Mouse (Mus musculus): ENCODE measurements around the gene Pced1b. TPM values are rescaled to one million over a fixed set of nuclear protein-coding genes. Genes with fewer than 3 reads are reported as not detected.

Pced1b gene
- total and polyA plus RNA-seq, 3 experiments: 3.6 to 3.9 (median 3.8) TPM

- TF ChIP-seq CTCF (IDR thresholded peaks at IDR 0.05): no peak
- no peak for TF ChIP-seq POLR2A (IDR thresholded peaks at IDR 0.05; ENCODE audit: insufficient read depth, low read depth, low read length)
- TF ChIP-seq EP300 (IDR thresholded peaks at IDR 0.05; ENCODE audit: insufficient read depth, low read depth, low read length): no peak
- WGBS: 79% methylated on average over 6 of the region's 6 CpGs
- no peak for DNase-seq
Measured at GRCm38 (mm10) chr15:97431533-97431932, 184.6 kb downstream of the Pced1b start.

DNA sequence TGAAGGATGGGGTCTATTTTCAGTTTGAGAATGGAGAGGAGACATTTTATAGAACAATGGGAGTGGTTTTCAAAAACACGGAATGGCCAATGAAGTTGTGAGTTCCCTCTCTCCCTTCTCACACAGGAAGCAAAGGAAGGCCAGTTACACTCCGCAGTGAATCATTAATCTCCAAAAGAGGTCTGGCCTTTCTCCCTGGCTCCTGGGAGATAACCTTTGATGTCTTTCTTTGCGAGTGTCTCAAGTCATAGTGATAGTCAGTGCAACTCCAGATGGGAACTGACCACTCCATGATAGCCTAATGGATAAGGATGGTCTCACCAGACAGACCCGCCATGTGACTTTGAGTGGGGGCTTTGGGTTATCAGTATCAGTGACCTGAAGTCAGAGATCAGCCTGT is 185.3 kb downstream of the Pced1b start:
- 37% methylated on average over 4 of the region's 4 CpGs for WGBS

More at GRCm38 (mm10) chr15:97431533-97431932, 184.6 kb downstream of the Pced1b start:
- Histone ChIP-seq H3K9ac (ENCODE audit: low read depth, low read length) (no peak overlapping the region), H3K4me3 (no peak overlapping the region), H3K4me1 (ENCODE audit: control insufficient read depth, insufficient read depth, low read length) (no peaks in the 10 kb centered on the region), H3K79me2 (replicated peaks; ENCODE audit: control insufficient read depth, insufficient read depth, low read length) (no peaks in the 10 kb centered on the region), H3K36me3 (ENCODE audit: control insufficient read depth, insufficient read depth, low read length) (no peaks in the 10 kb centered on the region), H3K27me3 (ENCODE audit: control insufficient read depth, insufficient read depth, low read length) (no peaks in the 10 kb centered on the region), H3K27ac (no peak overlapping the region)
- intact Hi-C loops (cut with DNase I): no loop called here

More for the DNA sequence above, 185.3 kb downstream of the Pced1b start:
- no peaks in the 10 kb centered on the region for H3K79me2 ChIP-seq (replicated peaks; ENCODE audit: control insufficient read depth, insufficient read depth, low read length)
- H3K27me3 ChIP-seq (ENCODE audit: control insufficient read depth, insufficient read depth, low read length): no peaks in the 10 kb centered on the region
- H3K4me1 ChIP-seq (ENCODE audit: control insufficient read depth, insufficient read depth, low read length): no peaks in the 10 kb centered on the region
- no peak for DNase-seq
- intact Hi-C loops (cut with DNase I): no loop called here
- H3K9ac ChIP-seq (ENCODE audit: low read depth, low read length): no peak overlapping the region
- no peaks in the 10 kb centered on the region for H3K36me3 ChIP-seq (ENCODE audit: control insufficient read depth, insufficient read depth, low read length)
- H3K4me3 ChIP-seq: no peak overlapping the region
- H3K27ac ChIP-seq: no peak overlapping the region
- TF ChIP-seq EP300 (IDR thresholded peaks at IDR 0.05; ENCODE audit: insufficient read depth, low read depth, low read length) (no peak), CTCF (IDR thresholded peaks at IDR 0.05) (no peak), POLR2A (IDR thresholded peaks at IDR 0.05; ENCODE audit: insufficient read depth, low read depth, low read length) (no peak)

Other genes with a start within 250 kb of the Pced1b start
- 1 to 10 TPM; 5.4 to 6.0 TPM for gene Slc38a4, start 191.2 kb upstream of the Pced1b start, total RNA-seq (2021)
- 7.8 and 12.9 TPM in 2 replicates for gene Slc38a4, start 191.2 kb upstream of the Pced1b start, polyA plus RNA-seq (2012; rRNA removed)
- 1 to 10 TPM; 6.1 to 6.9 TPM for gene Amigo2, start 180 bp downstream of the Pced1b start, total RNA-seq (2021)
- 2.3 and 3.4 TPM in 2 replicates for gene Amigo2, start 180 bp downstream of the Pced1b start, polyA plus RNA-seq (2012; rRNA removed)

Measured in heart, adult 2 months (tissue).